Mouse (Mus musculus) small intestine, adult 2 months (tissue): ENCODE results near the gene Rbm28. TPM values are rescaled to one million over a fixed set of nuclear protein-coding genes. Genes with fewer than 3 reads are reported as not detected.
A peak's percentile ranks its signal among the peaks of the same experiment; 100 is the strongest.

Source experiments
- H3K27ac ChIP-seq: fragments of 200-500 bp; 2 replicates; pipeline ENCODE4 v1.5.1; 2012; ENCODE audit warnings: low read depth, low read length, control low read depth, inconsistent platforms; ENCODE audit not compliant: insufficient read depth
- H3K27me3 ChIP-seq: fragments of 200-500 bp; 2 replicates; pipeline ENCODE4 v1.6.1; 2012; ENCODE audit warnings: mild to moderate bottlenecking, moderate library complexity, low read length, inconsistent platforms; ENCODE audit not compliant: control insufficient read depth, insufficient read depth
- H3K36me3 ChIP-seq: fragments of 200-500 bp; 2 replicates; pipeline ENCODE4 v1.6.1; 2012; ENCODE audit warnings: mild to moderate bottlenecking, low read length, control low read depth, inconsistent platforms; ENCODE audit not compliant: control insufficient read depth, insufficient read depth
- H3K4me1 ChIP-seq: fragments of 200-500 bp; 2 replicates; pipeline ENCODE4 v1.6.1; 2012; ENCODE audit warnings: low read length, inconsistent platforms, mixed read lengths; ENCODE audit not compliant: control insufficient read depth, insufficient read depth, insufficient read length
- H3K4me3 ChIP-seq: fragments of 200-500 bp; 2 replicates; pipeline ENCODE4 v1.5.1; 2012; ENCODE audit warnings: low read depth, mild to moderate bottlenecking, control low read depth, inconsistent platforms, low read length, moderate library complexity
- CTCF ChIP-seq: fragments of 200-500 bp; IDR thresholded peaks from 2 replicates; pipeline ENCODE4 v1.5.1; 2012; ENCODE audit warnings: low read depth, mild to moderate bottlenecking, control low read depth, inconsistent platforms, low read length, moderate library complexity, mixed read lengths; ENCODE audit not compliant: insufficient replicate concordance, insufficient read length; ENCODE audit errors: extremely low read depth
- POLR2A ChIP-seq: fragments of 200-500 bp; IDR thresholded peaks from 2 replicates; pipeline ENCODE4 v1.6.1; 2012; ENCODE audit warnings: low read depth, mild to moderate bottlenecking, control low read depth, inconsistent platforms, low read length, moderate library complexity
- WGBS: fragments of 180-500 bp; shearing (Covaris S2); methylation state at CpG from one replicate; pipeline ENCODE4 v1.1.7; 2018; 5-methylcytosine and 5-hydroxymethylcytosine counted together
- polyA plus RNA-seq: library from polyadenylated mRNA; depleted of rRNA; stranded (reverse); fragments of >200 nt; gene quantifications from 2 replicates; pipeline ENCODE4 v1.2.3, GENCODE M21; 2012

Gene Rbm28
- polyA plus RNA-seq, 1 experiment: 1.2 TPM

GRCm38 (mm10) chr6:29201341-29201740 is 36.5 kb upstream of the Rbm28 start:
- Histone ChIP-seq H3K27me3 (no peaks in the 10 kb centered on the region), H3K27ac (no peak overlapping the region), H3K4me3 (no peak overlapping the region), H3K36me3 (no peaks in the 10 kb centered on the region), H3K4me1 (no peaks in the 10 kb centered on the region)
- no peak for TF ChIP-seq CTCF
- no peak for TF ChIP-seq POLR2A
- WGBS: 85% methylated on average over 5 of the region's 5 CpGs

- no peak for TF ChIP-seq CTCF
- no peak for TF ChIP-seq POLR2A
- H3K27me3 ChIP-seq: no peaks in the 10 kb centered on the region
- H3K27ac ChIP-seq: no peak overlapping the region
- H3K4me3 ChIP-seq: no peak overlapping the region
- WGBS: 75% methylated on average over 3 of the region's 3 CpGs
- H3K36me3 ChIP-seq: no peaks in the 10 kb centered on the region
- no peaks in the 10 kb centered on the region for H3K4me1 ChIP-seq
These were observed 35.7 kb upstream of the Rbm28 start for GRCm38 (mm10) chr6:29200496-29200895.

- no peaks in the 10 kb centered on the region for H3K27me3 ChIP-seq
- WGBS: 35% methylated on average over 8 of the region's 8 CpGs
These were observed 34.5 kb upstream of the Rbm28 start for GRCm38 (mm10) chr6:29199223-29199855.

GRCm38 (mm10) chr6:29198309-29199222 is 33.8 kb upstream of the Rbm28 start:
- Histone ChIP-seq H3K36me3 (no peaks in the 10 kb centered on the region), H3K4me3 (0 out of 2 replicates have a peak overlapping the region, but pooled peaks have one; percentile 6)
- WGBS: 17% methylated on average over 25 of the region's 25 CpGs

More at GRCm38 (mm10) chr6:29199223-29199855, 34.5 kb upstream of the Rbm28 start:
- Histone ChIP-seq H3K4me1 (no peaks in the 10 kb centered on the region), H3K27ac (no peak overlapping the region), H3K4me3 (no peak overlapping the region), H3K36me3 (no peaks in the 10 kb centered on the region)
- TF ChIP-seq CTCF (no peak), POLR2A (no peak)

GRCm38 (mm10) chr6:29195846-29196698 is 31.3 kb upstream of the Rbm28 start:
- Histone ChIP-seq H3K4me3 (no peak overlapping the region), H3K36me3 (no peaks in the 10 kb centered on the region), H3K27ac (no peak overlapping the region), H3K27me3 (peaks cover 2% of the 10 kb centered on the region; the same call in 1 of the 2 replicates), H3K4me1 (no peaks in the 10 kb centered on the region)
- TF ChIP-seq CTCF (no peak), POLR2A (no peak)
- 80% methylated on average over 5 of the region's 5 CpGs for WGBS

More at GRCm38 (mm10) chr6:29198309-29199222, 33.8 kb upstream of the Rbm28 start:
- no peak overlapping the region for H3K27ac ChIP-seq
- no peaks in the 10 kb centered on the region for H3K4me1 ChIP-seq
- H3K27me3 ChIP-seq: no peaks in the 10 kb centered on the region; the same call in 1 of the 2 replicates
- TF ChIP-seq CTCF: peak; percentile 88; the same call in 1 of the 2 replicates
- no peak for TF ChIP-seq POLR2A

GRCm38 (mm10) chr6:29195146-29195545 is 30.3 kb upstream of the Rbm28 start:
- Histone ChIP-seq H3K4me3 (no peak overlapping the region), H3K27ac (no peak overlapping the region), H3K36me3 (no peaks in the 10 kb centered on the region), H3K4me1 (no peaks in the 10 kb centered on the region), H3K27me3 (peaks cover 3% of the 10 kb centered on the region; the same call in 1 of the 2 replicates)
- TF ChIP-seq POLR2A: no peak
- TF ChIP-seq CTCF: no peak
- WGBS: 82% methylated on average over 5 of the region's 5 CpGs
